Mouse (Mus musculus) lung, embryonic 16.5 days (tissue): ENCODE results near the gene Sh2b1. TPM values are rescaled to one million over a fixed set of nuclear protein-coding genes. Genes with fewer than 3 reads are reported as not detected.

Experiments used
- ATAC-seq: fragments of 200-750 bp; cut with Nextera tagmentation; 2 replicates; pipeline ENCODE4 v1.8.0; 2017; ENCODE audit warnings: low read depth, mild to moderate bottlenecking, moderate library complexity
- H3K27ac ChIP-seq: fragments of 300-500 bp; sonication (generic); 2 replicates; pipeline ENCODE4 v1.5.1; 2014; ENCODE audit warnings: mild to moderate bottlenecking, control low read depth, low read length
- H3K27me3 ChIP-seq: fragments of 300-500 bp; sonication (generic); 2 replicates; pipeline ENCODE4 v1.6.1; 2014; ENCODE audit warnings: low read depth, low read length, mixed read lengths; ENCODE audit not compliant: control insufficient read depth, insufficient read depth
- H3K36me3 ChIP-seq: fragments of 300-500 bp; sonication (generic); 2 replicates; pipeline ENCODE4 v1.6.1; 2014; ENCODE audit warnings: low read length; ENCODE audit not compliant: control insufficient read depth, insufficient read depth
- H3K4me1 ChIP-seq: fragments of 300-500 bp; sonication (generic); replicated peaks from 2 replicates; pipeline ENCODE4 v1.6.1; 2014; ENCODE audit warnings: low read length, mixed read lengths; ENCODE audit not compliant: control insufficient read depth, insufficient read depth
- H3K4me2 ChIP-seq: fragments of 300-500 bp; sonication (generic); 2 replicates; pipeline ENCODE4 v1.6.1; 2014; ENCODE audit warnings: low read depth, low read length, control low read depth
- H3K4me3 ChIP-seq: fragments of 300-500 bp; sonication (generic); 2 replicates; pipeline ENCODE4 v1.5.1; 2014; ENCODE audit warnings: mild to moderate bottlenecking, low read length, control low read depth
- H3K9ac ChIP-seq: fragments of 300-500 bp; sonication (generic); 2 replicates; pipeline ENCODE4 v1.6.1; 2014; ENCODE audit warnings: low read length, control low read depth
- H3K9me3 ChIP-seq: fragments of 300-500 bp; sonication (generic); 2 replicates; pipeline ENCODE4 v1.6.1; 2016; ENCODE audit warnings: low read length; ENCODE audit not compliant: control insufficient read depth
- WGBS: fragments of 180-500 bp; shearing (Covaris S2); extraction: QIAGEN DNeasy Blood & Tissue Kit; methylation state at CpG from one replicate; pipeline ENCODE4 v1.1.7; 2014; 5-methylcytosine and 5-hydroxymethylcytosine counted together
- polyA plus RNA-seq: library from polyadenylated mRNA; unstranded; fragments of >200 nt; fragmentation: Nextera tagmentation; extraction: Ambion mirVana; gene quantifications from 2 replicates; pipeline ENCODE4 v1.2.1, GENCODE M21; 2015

Sh2b1 gene
- polyA plus RNA-seq, 1 experiment from 2014 or later, result 48.5 TPM

- Histone ChIP-seq H3K4me3 (no peak overlapping the region), H3K4me2 (no peak overlapping the region), H3K9me3 (no peaks in the 10 kb centered on the region), H3K27ac (no peak overlapping the region), H3K4me1 (no peaks in the 10 kb centered on the region), H3K9ac (no peak overlapping the region), H3K27me3 (no peaks in the 10 kb centered on the region), H3K36me3 (no peaks in the 10 kb centered on the region)
- peak; percentile 54; the same call in 1 of the 2 replicates for ATAC-seq
- 19% methylated on average over 8 of the region's 8 CpGs for WGBS
Observed at GRCm38 (mm10) chr7:126436851-126437250, 38.4 kb downstream of the Sh2b1 start.

GRCm38 (mm10) chr7:126435801-126436200 lies 39.4 kb downstream of the Sh2b1 start:
- Histone ChIP-seq H3K4me3 (no peak overlapping the region), H3K4me1 (no peaks in the 10 kb centered on the region), H3K27me3 (no peaks in the 10 kb centered on the region), H3K4me2 (no peak overlapping the region), H3K27ac (no peak overlapping the region), H3K9ac (no peak overlapping the region), H3K9me3 (no peaks in the 10 kb centered on the region), H3K36me3 (no peaks in the 10 kb centered on the region)
- 69% methylated on average over 3 of the region's 3 CpGs for WGBS
- ATAC-seq, result no peak

GRCm38 (mm10) chr7:126434726-126435125 lies 40.5 kb downstream of the Sh2b1 start:
- H3K27ac ChIP-seq, result no peak overlapping the region
- no peak for ATAC-seq
- no peak overlapping the region for H3K9ac ChIP-seq
- H3K9me3 ChIP-seq, result no peaks in the 10 kb centered on the region
- 86% methylated on average over 7 of the region's 7 CpGs for WGBS
- H3K36me3 ChIP-seq, result no peaks in the 10 kb centered on the region
- no peak overlapping the region for H3K4me3 ChIP-seq
- no peak overlapping the region for H3K4me2 ChIP-seq
- peaks cover under 1% of the 10 kb centered on the region for H3K4me1 ChIP-seq
- no peaks in the 10 kb centered on the region for H3K27me3 ChIP-seq

GRCm38 (mm10) chr7:126430167-126430566 lies 45.1 kb downstream of the Sh2b1 start:
- ATAC-seq, result no peak
- no peak overlapping the region; the same call in 1 of the 2 replicates for H3K9ac ChIP-seq
- H3K9me3 ChIP-seq, result no peaks in the 10 kb centered on the region
- H3K36me3 ChIP-seq, result no peaks in the 10 kb centered on the region
- H3K4me2 ChIP-seq, result no peak overlapping the region
- H3K4me1 ChIP-seq, result peaks cover 9% of the 10 kb centered on the region
- no peak overlapping the region for H3K4me3 ChIP-seq
- no peak overlapping the region for H3K27ac ChIP-seq
- no peaks in the 10 kb centered on the region for H3K27me3 ChIP-seq

- H3K4me2 ChIP-seq, result peak overlapping the region; percentile 87
- H3K4me1 ChIP-seq, result peaks cover 9% of the 10 kb centered on the region
- H3K36me3 ChIP-seq, result no peaks in the 10 kb centered on the region
- ATAC-seq, result no peak
- H3K27me3 ChIP-seq, result no peaks in the 10 kb centered on the region
- no peak overlapping the region for H3K27ac ChIP-seq
- H3K4me3 ChIP-seq, result peak overlapping the region; percentile 75
- H3K9me3 ChIP-seq, result no peaks in the 10 kb centered on the region
- H3K9ac ChIP-seq, result peak overlapping the region; percentile 88
- 20% methylated on average over 15 of the region's 15 CpGs for WGBS
Observed at GRCm38 (mm10) chr7:126429503-126429898, 45.7 kb downstream of the Sh2b1 start.

- Histone ChIP-seq H3K4me2 (peak within 1 kb of the TSS; percentile 87), H3K36me3 (no peaks in the 10 kb centered on the region), H3K9me3 (no peaks in the 10 kb centered on the region), H3K9ac (peak within 1 kb of the TSS; percentile 88), H3K27me3 (no peaks in the 10 kb centered on the region), H3K27ac (peak within 1 kb of the TSS; percentile 98), H3K4me3 (peak within 1 kb of the TSS; percentile 75), H3K4me1 (peaks cover 9% of the 10 kb centered on the region)
- under 1% methylated on average over 80 of the region's 82 CpGs for WGBS
- ATAC-seq, result peak; percentile 96
Observed at GRCm38 (mm10) chr7:126428631-126429502, 46.4 kb downstream of the Sh2b1 start, which contains the start of gene Rabep2. Gene Rabep2 (plus strand): TSS chr7:126428759.

- H3K27me3 ChIP-seq, result no peaks in the 10 kb centered on the region
- no peaks in the 10 kb centered on the region for H3K36me3 ChIP-seq
- H3K9me3 ChIP-seq, result no peaks in the 10 kb centered on the region
- H3K27ac ChIP-seq, result peak overlapping the region; percentile 98
- WGBS, result 6% methylated on average over 4 of the region's 4 CpGs
- H3K4me2 ChIP-seq, result peak overlapping the region; percentile 87
- H3K9ac ChIP-seq, result peak overlapping the region; percentile 88
- H3K4me3 ChIP-seq, result peak overlapping the region; percentile 75
- H3K4me1 ChIP-seq, result peaks cover 9% of the 10 kb centered on the region
- ATAC-seq, result peak; percentile 29
Observed at GRCm38 (mm10) chr7:126428154-126428553, 47.1 kb downstream of the Sh2b1 start.

- WGBS, result 46% methylated on average over 12 of the region's 13 CpGs
- no peak for ATAC-seq
- peaks cover 9% of the 10 kb centered on the region for H3K4me1 ChIP-seq
Observed at GRCm38 (mm10) chr7:126427323-126427860, 47.8 kb downstream of the Sh2b1 start.

GRCm38 (mm10) chr7:126424161-126424560 lies 51.1 kb downstream of the Sh2b1 start:
- H3K9ac ChIP-seq, result no peak overlapping the region
- peaks cover 5% of the 10 kb centered on the region; the same call in 1 of the 2 replicates for H3K4me1 ChIP-seq
- no peak overlapping the region for H3K27ac ChIP-seq
- H3K9me3 ChIP-seq, result no peaks in the 10 kb centered on the region
- no peak overlapping the region for H3K4me2 ChIP-seq
- no peaks in the 10 kb centered on the region for H3K36me3 ChIP-seq
- 77% methylated on average over 6 of the region's 6 CpGs for WGBS
- H3K27me3 ChIP-seq, result no peaks in the 10 kb centered on the region
- no peak overlapping the region for H3K4me3 ChIP-seq
- ATAC-seq, result no peak

More at GRCm38 (mm10) chr7:126427323-126427860, 47.8 kb downstream of the Sh2b1 start:
- Histone ChIP-seq H3K4me3 (no peak overlapping the region), H3K9ac (no peak overlapping the region), H3K27me3 (no peaks in the 10 kb centered on the region), H3K36me3 (no peaks in the 10 kb centered on the region), H3K9me3 (no peaks in the 10 kb centered on the region), H3K4me2 (peak overlapping the region; percentile 87; the same call in 1 of the 2 replicates), H3K27ac (peak overlapping the region; percentile 98)
